Mouse (Mus musculus) spleen, adult 10 weeks (tissue): ENCODE data around the gene Ptdss2. TPM values are rescaled to one million over a fixed set of nuclear protein-coding genes. Genes with fewer than 3 reads are reported as not detected.

Experiments
- polyA plus RNA-seq: library from polyadenylated mRNA; stranded (reverse); fragments of 350-450 nt; fragmentation: Illumina TruSeq; extraction: RNeasy Lipid Tissue Mini Kit (QIAGEN cat#74804); gene quantifications from one replicate; pipeline ENCODE4 v1.2.3, GENCODE M21; 2015; ENCODE audit warnings: low replicate concordance; ENCODE audit not compliant: insufficient read depth

Gene Ptdss2
- polyA plus RNA-seq: 20.3 TPM

DNA sequence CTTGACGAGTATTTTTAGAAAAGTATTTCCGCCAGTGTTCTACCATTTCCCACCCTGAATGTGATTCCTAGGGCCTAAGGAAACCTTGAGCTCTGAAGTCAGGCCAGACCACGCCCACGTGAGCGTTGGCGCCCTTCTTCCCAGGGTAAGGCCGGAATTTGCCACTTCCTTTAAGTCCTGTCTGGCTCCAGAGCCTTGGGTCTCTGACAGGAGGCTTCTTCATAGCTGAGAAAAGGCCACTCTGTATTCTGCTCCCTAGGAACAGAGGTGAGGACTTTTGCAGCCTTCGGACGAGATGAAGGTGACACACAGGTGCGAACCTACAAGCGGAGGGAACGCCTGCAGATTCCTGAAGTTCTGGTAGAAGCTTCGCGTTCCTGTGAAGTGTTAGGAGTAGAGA is at the start of gene Ptdss2:
Gene Ptdss2 (plus strand): TSS at position 138 of the 400 bp plus-strand sequence.

DNA sequence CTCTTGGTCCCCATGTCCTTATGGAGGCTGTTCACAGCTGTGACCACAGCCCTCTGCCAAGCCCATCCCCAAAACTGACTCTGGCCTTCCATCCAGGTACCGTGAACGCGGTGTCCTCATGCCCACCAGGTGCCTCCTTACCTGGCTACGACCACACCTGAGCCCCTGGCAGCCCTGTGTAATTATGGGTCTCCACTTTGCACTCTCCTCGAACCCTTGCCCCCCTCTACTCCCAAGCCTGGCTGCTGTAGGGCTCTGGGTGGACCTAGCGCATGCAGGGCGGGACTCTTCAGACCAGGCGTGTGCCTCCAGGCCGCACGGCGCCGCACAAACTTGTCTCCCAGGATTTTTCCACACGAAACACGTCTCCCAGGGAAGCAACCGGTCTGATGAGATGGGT is 44.3 kb upstream of the Ptdss2 start, which contains the start of gene Pkp3:
Gene Pkp3 (plus strand): TSS at position 378 of the 400 bp plus-strand sequence.

DNA sequence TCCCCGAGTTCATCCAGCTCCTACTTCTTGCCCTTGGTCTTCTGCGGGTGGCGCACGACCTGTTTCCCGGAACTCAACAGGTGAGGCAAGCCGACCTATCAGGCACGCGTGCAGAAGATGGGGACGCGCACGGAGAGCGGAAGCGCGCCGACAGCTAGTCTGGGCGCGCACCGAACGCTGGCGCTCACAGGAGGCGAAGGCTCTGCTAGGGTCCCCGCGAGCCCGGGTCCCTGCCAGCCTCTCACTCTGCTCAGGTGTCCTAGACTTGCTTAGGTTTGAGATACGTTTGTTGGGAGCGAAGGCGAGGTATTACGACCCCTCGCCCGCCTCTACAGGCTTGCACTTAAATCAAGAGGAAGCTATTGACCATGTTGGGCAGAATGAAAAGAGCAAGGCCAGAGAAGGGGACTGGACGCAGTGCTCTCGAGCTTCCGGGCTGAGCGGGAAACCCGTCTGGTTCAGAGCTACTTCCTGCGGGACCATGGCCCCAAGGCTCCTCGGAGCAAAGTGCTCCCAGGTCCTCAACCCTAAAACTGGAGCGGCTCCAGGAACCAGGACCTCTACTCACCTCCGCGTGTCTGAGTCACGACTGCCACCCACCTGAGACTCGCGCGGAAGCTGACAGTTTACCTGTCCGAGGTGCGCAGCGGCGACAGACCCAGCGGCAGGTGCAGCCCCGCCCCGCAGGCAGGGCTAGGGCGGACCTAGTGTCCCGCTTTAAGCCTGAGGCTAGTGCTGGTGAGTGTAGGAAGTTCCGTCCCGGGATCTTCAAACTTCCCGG is 22.1 kb upstream of the Ptdss2 start, which contains the start of gene Sigirr:
Gene Sigirr (minus strand): TSS at position 662 of the 781 bp plus-strand sequence.

DNA sequence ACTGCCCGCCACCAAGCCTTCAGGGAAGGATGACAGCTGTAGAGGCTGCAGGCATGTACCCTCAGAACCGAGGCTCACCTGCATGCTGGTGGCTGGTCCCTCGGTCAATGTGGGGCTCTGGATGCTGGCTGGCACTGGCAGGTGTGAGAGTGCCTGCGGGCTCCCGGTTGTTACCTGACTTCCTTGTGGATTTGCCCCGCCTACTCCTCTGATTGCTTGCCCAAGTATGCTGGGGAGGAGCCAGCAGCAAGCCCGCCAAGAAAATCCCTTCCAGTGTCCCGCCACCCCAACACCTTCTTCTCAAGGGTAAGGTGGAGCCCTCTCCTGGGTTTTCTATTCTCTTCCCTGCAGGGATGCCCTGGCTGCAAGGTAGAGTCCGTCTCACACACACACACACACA is 4.5 kb upstream of the Ptdss2 start, which contains the start of gene Ano9:
Gene Ano9 (minus strand): TSS at position 171 of the 400 bp plus-strand sequence.

DNA sequence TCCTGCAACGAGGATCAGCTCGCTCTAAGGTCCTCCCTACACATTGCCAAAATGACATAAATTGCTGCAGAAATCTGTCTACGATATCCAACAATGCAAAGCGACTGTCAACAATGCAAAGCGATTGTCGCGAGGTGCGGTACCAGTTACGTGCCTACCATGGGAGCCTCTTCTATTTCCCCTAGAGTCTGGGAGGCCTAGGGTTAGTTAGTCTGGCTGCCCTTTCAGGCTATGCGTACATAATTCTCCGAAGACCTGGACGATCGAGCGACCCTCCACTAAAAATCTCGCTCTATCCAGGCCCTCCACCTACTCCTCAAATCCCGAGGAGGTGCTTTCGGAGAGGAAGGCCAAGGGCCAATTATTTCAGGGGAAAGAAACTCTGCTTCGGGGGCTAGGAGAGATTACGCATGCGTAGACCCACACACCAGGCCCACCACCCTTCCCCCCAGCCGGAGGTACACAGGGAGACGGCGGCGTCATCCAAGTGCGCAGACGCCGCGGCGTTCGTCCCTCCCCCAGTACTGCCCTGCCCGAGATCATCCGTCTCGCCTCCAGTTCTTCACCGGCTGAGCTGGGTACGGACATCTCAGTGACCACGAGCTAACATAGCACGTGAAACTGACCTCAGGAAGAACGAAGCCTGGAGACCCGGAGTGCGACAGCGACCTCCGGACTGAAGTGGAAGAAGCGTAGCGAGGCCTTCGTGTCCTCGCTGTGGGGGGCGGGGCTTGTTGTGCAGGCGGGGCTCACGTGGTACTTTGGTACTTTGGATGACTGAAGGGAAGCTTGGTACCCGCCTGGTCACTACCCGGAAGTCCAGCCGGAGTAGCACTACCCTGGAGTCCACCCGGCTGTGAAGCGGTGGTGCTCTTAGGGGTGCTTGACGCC is 50.2 kb downstream of the Ptdss2 start, which contains the start of gene Rnh1:
Gene Rnh1 (minus strand): TSS at position 742 of the 891 bp plus-strand sequence.

DNA sequence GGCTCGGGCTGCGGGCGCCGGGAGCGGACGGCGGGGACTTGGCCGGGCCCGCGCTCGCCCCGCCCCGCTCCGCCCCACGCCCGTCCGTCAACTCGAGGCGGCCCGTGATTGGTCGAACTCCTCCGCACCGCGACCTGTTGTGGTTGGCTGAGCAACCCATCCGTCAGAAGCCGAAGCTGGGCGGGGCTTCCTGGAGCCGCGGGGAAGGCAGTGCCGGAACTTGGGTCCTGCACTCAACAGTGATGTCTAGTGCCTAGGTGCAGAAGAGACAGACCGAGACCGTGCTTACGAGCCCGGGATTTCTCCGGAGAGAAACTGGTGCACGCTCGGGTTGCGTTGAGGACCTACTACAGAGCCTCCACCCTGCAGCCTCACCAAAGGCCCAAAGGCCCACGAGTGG is 71.8 kb downstream of the Ptdss2 start, which contains the start of the genes Hras and Lrrc56:
Gene Hras (minus strand): TSS at position 58 of the 400 bp plus-strand sequence.
Gene Lrrc56 (plus strand): TSS at position 210 of the 400 bp plus-strand sequence.

Other genes with a start within 250 kb of the Ptdss2 start
- 119 TPM for gene Psmd13, start 240.4 kb upstream of the Ptdss2 start, polyA plus RNA-seq
- 10.2 TPM for gene Sirt3, start 240.1 kb upstream of the Ptdss2 start, polyA plus RNA-seq
- not detected for gene Cox8b, start 221.9 kb upstream of the Ptdss2 start, polyA plus RNA-seq
- 0.07 TPM for gene Nlrp6, start 201.5 kb upstream of the Ptdss2 start, polyA plus RNA-seq
- gene Pgghg, start 181.0 kb upstream of the Ptdss2 start, polyA plus RNA-seq: 11.0 TPM
- 0.47 TPM for gene Ifitm5, start 172.1 kb upstream of the Ptdss2 start, polyA plus RNA-seq
- not detected for gene Gm45717, start 166.4 kb upstream of the Ptdss2 start, polyA plus RNA-seq
- 142 TPM for gene Ifitm2, start 166.4 kb upstream of the Ptdss2 start, polyA plus RNA-seq
- gene Ifitm1, start 155.2 kb upstream of the Ptdss2 start, polyA plus RNA-seq: 72.5 TPM
- gene Ifitm3, start 111.6 kb upstream of the Ptdss2 start, polyA plus RNA-seq: 262 TPM
- 60.0 TPM for gene Ifitm6, start 104.5 kb upstream of the Ptdss2 start, polyA plus RNA-seq
- gene Gm17387, start 93.3 kb upstream of the Ptdss2 start, polyA plus RNA-seq: not detected
- 0.21 TPM for gene B4galnt4, start 61.3 kb upstream of the Ptdss2 start, polyA plus RNA-seq
- 14.6 TPM for gene Pkp3, start 44.2 kb upstream of the Ptdss2 start, polyA plus RNA-seq
- gene Sigirr, start 21.8 kb upstream of the Ptdss2 start, polyA plus RNA-seq: 22.3 TPM
- not detected for gene Ano9, start 4.6 kb upstream of the Ptdss2 start, polyA plus RNA-seq
- 38.6 TPM for gene Rnh1, start 50.5 kb downstream of the Ptdss2 start, polyA plus RNA-seq
- gene Hras, start 71.6 kb downstream of the Ptdss2 start, polyA plus RNA-seq: 16.9 TPM
- 1.5 TPM for gene Lrrc56, start 71.8 kb downstream of the Ptdss2 start, polyA plus RNA-seq
- 2.9 TPM for gene Lmntd2, start 91.7 kb downstream of the Ptdss2 start, polyA plus RNA-seq
- 3.6 TPM for gene Rassf7, start 93.5 kb downstream of the Ptdss2 start, polyA plus RNA-seq
- gene Phrf1, start 106.4 kb downstream of the Ptdss2 start, polyA plus RNA-seq: 70.7 TPM
- 74.7 TPM for gene Irf7, start 144.1 kb downstream of the Ptdss2 start, polyA plus RNA-seq
- gene Cdhr5, start 154.4 kb downstream of the Ptdss2 start, polyA plus RNA-seq: 0.19 TPM
- gene Sct, start 156.8 kb downstream of the Ptdss2 start, polyA plus RNA-seq: not detected
- not detected for gene Drd4, start 169.6 kb downstream of the Ptdss2 start, polyA plus RNA-seq
- gene Deaf1, start 205.3 kb downstream of the Ptdss2 start, polyA plus RNA-seq: 23.2 TPM
- 56.8 TPM for gene Tmem80, start 205.4 kb downstream of the Ptdss2 start, polyA plus RNA-seq
- 0.76 TPM for gene Eps8l2, start 216.5 kb downstream of the Ptdss2 start, polyA plus RNA-seq